Mouse (Mus musculus): ENCODE results near the gene Gm10645. TPM values are rescaled to one million over a fixed set of nuclear protein-coding genes. Genes with fewer than 3 reads are reported as not detected.

Gene Gm10645
- total RNA-seq (2015; ENCODE audit: low replicate concordance) = not detected in 2 replicates
- not detected in 2 replicates for total RNA-seq (2017; ENCODE audit: low replicate concordance)

GRCm38 (mm10) chr8:83165931-83166867 is at the start of gene Gm10645:
TSS of gene Gm10645 (minus strand) at chr8:83166170.
- no peak for ATAC-seq (replicated peaks; ENCODE audit: low FRiP score, poor library complexity, severe bottlenecking)

GRCm38 (mm10) chr8:83215065-83215464 is 49.1 kb upstream of the Gm10645 start:
- ATAC-seq (replicated peaks; ENCODE audit: low FRiP score, poor library complexity, severe bottlenecking) = peak; percentile 89

GRCm38 (mm10) chr8:83210676-83211075 is 44.7 kb upstream of the Gm10645 start:
- no peak for ATAC-seq (replicated peaks; ENCODE audit: low FRiP score, poor library complexity, severe bottlenecking)

- ATAC-seq (replicated peaks; ENCODE audit: low FRiP score, poor library complexity, severe bottlenecking) = no peak
These were observed 43.6 kb upstream of the Gm10645 start for GRCm38 (mm10) chr8:83209581-83209980.

- no peak for ATAC-seq (replicated peaks; ENCODE audit: low FRiP score, poor library complexity, severe bottlenecking)
These were observed 39.9 kb upstream of the Gm10645 start for GRCm38 (mm10) chr8:83205907-83206306.

- ATAC-seq (replicated peaks; ENCODE audit: low FRiP score, poor library complexity, severe bottlenecking) = no peak
These were observed 37.0 kb upstream of the Gm10645 start for GRCm38 (mm10) chr8:83202946-83203345.

- peak; percentile 65 for ATAC-seq (replicated peaks; ENCODE audit: low FRiP score, poor library complexity, severe bottlenecking)
These were observed 34.5 kb upstream of the Gm10645 start for GRCm38 (mm10) chr8:83200191-83201177.

- peak; percentile 48 for ATAC-seq (replicated peaks; ENCODE audit: low FRiP score, poor library complexity, severe bottlenecking)
These were observed 33.7 kb upstream of the Gm10645 start for GRCm38 (mm10) chr8:83199715-83200114.

- ATAC-seq (replicated peaks; ENCODE audit: low FRiP score, poor library complexity, severe bottlenecking) = no peak
These were observed 30.1 kb upstream of the Gm10645 start for GRCm38 (mm10) chr8:83196088-83196487.

GRCm38 (mm10) chr8:83189538-83190095 is 23.6 kb upstream of the Gm10645 start:
- ATAC-seq (replicated peaks; ENCODE audit: low FRiP score, poor library complexity, severe bottlenecking) = no peak

GRCm38 (mm10) chr8:83187363-83187962 is 21.5 kb upstream of the Gm10645 start:
- ATAC-seq (replicated peaks; ENCODE audit: low FRiP score, poor library complexity, severe bottlenecking) = no peak

GRCm38 (mm10) chr8:83186376-83186775 is 20.4 kb upstream of the Gm10645 start:
- ATAC-seq (replicated peaks; ENCODE audit: low FRiP score, poor library complexity, severe bottlenecking) = no peak

- no peak for ATAC-seq (replicated peaks; ENCODE audit: low FRiP score, poor library complexity, severe bottlenecking)
These were observed 16.8 kb upstream of the Gm10645 start for GRCm38 (mm10) chr8:83182784-83183183.

- ATAC-seq (replicated peaks; ENCODE audit: low FRiP score, poor library complexity, severe bottlenecking) = no peak
These were observed 16.0 kb upstream of the Gm10645 start for GRCm38 (mm10) chr8:83181851-83182482.

GRCm38 (mm10) chr8:83178228-83178742 is 12.3 kb upstream of the Gm10645 start:
- no peak for ATAC-seq (replicated peaks; ENCODE audit: low FRiP score, poor library complexity, severe bottlenecking)

- no peak for ATAC-seq (replicated peaks; ENCODE audit: low FRiP score, poor library complexity, severe bottlenecking)
These were observed 11.6 kb upstream of the Gm10645 start for GRCm38 (mm10) chr8:83177317-83178195.

- ATAC-seq (replicated peaks; ENCODE audit: low FRiP score, poor library complexity, severe bottlenecking) = no peak
These were observed 10.8 kb upstream of the Gm10645 start for GRCm38 (mm10) chr8:83176785-83177184.

GRCm38 (mm10) chr8:83175680-83176079 is 9.7 kb upstream of the Gm10645 start:
- no peak for ATAC-seq (replicated peaks; ENCODE audit: low FRiP score, poor library complexity, severe bottlenecking)

Measured in erythroblast, adult 5-6 weeks (primary cell).